Mouse (Mus musculus) liver, embryonic 11.5 days (tissue): ENCODE measurements around the gene Renbp. TPM values are rescaled to one million over a fixed set of nuclear protein-coding genes. Genes with fewer than 3 reads are reported as not detected.
A peak's percentile ranks its signal among the peaks of the same experiment; 100 is the strongest.

Experiments used
- ATAC-seq: fragments of 200-750 bp; cut with Nextera tagmentation; replicated peaks from 2 replicates; pipeline ENCODE4 v1.8.0; 2017; ENCODE audit warnings: moderate number of reproducible peaks, mild to moderate bottlenecking, moderate TSS enrichment, moderate library complexity; ENCODE audit not compliant: low FRiP score
- DNase-seq: peaks from one replicate; pipeline ENCODE4 v3.0.0-alpha.2; 2017; ENCODE audit warnings: low spot score
- H3K27ac ChIP-seq: fragments of 300-500 bp; sonication (generic); 2 replicates; pipeline ENCODE4 v1.5.1; 2014; ENCODE audit warnings: mild to moderate bottlenecking, low read depth, low read length, control low read depth
- H3K27me3 ChIP-seq: fragments of 300-500 bp; sonication (generic); replicated peaks from 2 replicates; pipeline ENCODE4 v1.6.1; 2014; ENCODE audit warnings: low read length, mixed read lengths; ENCODE audit not compliant: control insufficient read depth, insufficient read depth
- H3K36me3 ChIP-seq: fragments of 300-500 bp; sonication (generic); 2 replicates; pipeline ENCODE4 v1.6.1; 2014; ENCODE audit warnings: mild to moderate bottlenecking, low read length, moderate library complexity, mixed read lengths; ENCODE audit not compliant: control insufficient read depth, insufficient read depth
- H3K4me1 ChIP-seq: fragments of 300-500 bp; sonication (generic); replicated peaks from 2 replicates; pipeline ENCODE4 v1.6.1; 2014; ENCODE audit warnings: low read length, mixed read lengths; ENCODE audit not compliant: control insufficient read depth, insufficient read depth
- H3K4me2 ChIP-seq: fragments of 300-500 bp; sonication (generic); 2 replicates; pipeline ENCODE4 v1.6.1; 2014; ENCODE audit warnings: mild to moderate bottlenecking, control low read depth, moderate library complexity
- H3K4me3 ChIP-seq: fragments of 300-500 bp; sonication (generic); 2 replicates; pipeline ENCODE4 v1.5.1; 2014; ENCODE audit warnings: low read depth, low read length, control low read depth
- H3K9ac ChIP-seq: fragments of 300-500 bp; sonication (generic); 2 replicates; pipeline ENCODE4 v1.6.1; 2014; ENCODE audit warnings: low read depth, low read length, control low read depth
- H3K9me3 ChIP-seq: fragments of 300-500 bp; sonication (generic); 2 replicates; pipeline ENCODE4 v1.6.1; 2016; ENCODE audit warnings: low read length, inconsistent platforms, mixed read lengths; ENCODE audit not compliant: control insufficient read depth
- WGBS: fragments of 180-500 bp; shearing (Covaris S2); extraction: QIAGEN DNeasy Blood & Tissue Kit; methylation state at CpG from one replicate; pipeline ENCODE4 v1.1.7; 2014; 5-methylcytosine and 5-hydroxymethylcytosine counted together
- polyA plus RNA-seq: library from polyadenylated mRNA; unstranded; fragments of >200 nt; fragmentation: Nextera tagmentation; extraction: Ambion mirVana; gene quantifications from 2 replicates; pipeline ENCODE4 v1.2.1, GENCODE M21; 2014

Renbp gene
- polyA plus RNA-seq, 1 experiment from 2014 or later = 32.5 TPM

DNA sequence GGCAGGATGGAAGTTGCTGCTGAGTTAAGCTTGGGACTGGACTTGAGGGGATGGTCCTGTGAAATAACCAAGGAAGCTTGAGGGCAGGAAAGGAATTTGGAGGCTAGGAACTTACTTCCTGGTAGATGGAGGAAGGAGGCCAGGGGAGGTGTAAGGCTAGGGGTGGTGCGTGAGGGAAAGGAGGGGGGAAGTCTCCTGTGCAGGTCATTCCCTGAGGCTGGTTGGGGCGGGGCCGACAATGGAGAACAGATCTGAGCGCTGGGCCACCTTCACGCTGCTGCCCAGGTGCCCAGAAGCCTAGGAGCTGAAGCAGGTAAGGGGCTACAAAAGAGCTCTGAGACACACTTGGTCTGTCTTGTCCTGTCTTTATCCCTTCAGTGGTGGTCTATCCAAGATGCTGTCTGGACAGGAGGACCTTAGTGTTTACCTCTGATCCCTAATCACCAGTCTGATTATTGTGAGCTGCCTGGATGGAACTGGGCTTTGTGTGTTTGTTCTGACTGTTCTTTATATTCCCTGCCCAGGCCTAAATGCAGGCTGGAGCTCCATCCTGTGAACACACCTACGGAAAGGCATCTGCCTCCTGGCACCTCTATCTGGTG is 39.0 kb downstream of the Renbp start, which contains the start of gene Avpr2:
Gene Avpr2 (plus strand): TSS at position 552 of the 602 bp plus-strand sequence.
- 69% methylated on average over 6 of the region's 6 CpGs for WGBS
- no peak within 1 kb of the TSS for H3K4me3 ChIP-seq
- H3K9me3 ChIP-seq = no peaks in the 10 kb centered on the region
- H3K27me3 ChIP-seq = peaks cover 3% of the 10 kb centered on the region
- H3K36me3 ChIP-seq = no peaks in the 10 kb centered on the region
- DNase-seq (no peak), ATAC-seq (no peak)
- no peak within 1 kb of the TSS for H3K4me2 ChIP-seq
- H3K4me1 ChIP-seq = no peaks in the 10 kb centered on the region
- H3K27ac ChIP-seq = no peak within 1 kb of the TSS
- no peak within 1 kb of the TSS for H3K9ac ChIP-seq

DNA sequence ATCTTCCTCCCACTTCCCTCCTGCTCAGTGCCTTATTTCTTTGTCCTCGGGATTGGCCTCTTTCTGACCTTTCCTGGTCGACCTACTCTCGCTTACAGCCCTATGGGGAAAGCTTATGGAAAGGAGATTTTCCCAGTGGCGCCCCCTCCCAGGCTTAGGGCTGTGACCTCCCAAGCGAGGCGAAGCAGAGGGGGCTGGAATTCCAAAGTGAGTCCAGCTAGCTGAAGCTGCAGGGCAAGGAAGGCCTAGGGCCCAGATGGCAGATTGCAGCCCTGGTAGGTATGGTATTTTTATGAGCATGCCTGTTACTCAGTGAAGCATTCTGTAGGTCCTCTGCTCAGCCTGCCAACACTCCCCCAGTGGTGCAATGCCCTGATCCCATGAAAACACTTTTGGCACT is 49.2 kb downstream of the Renbp start:
- DNase-seq (no peak), ATAC-seq (no peak)
- H3K36me3 ChIP-seq = no peaks in the 10 kb centered on the region
- no peak overlapping the region for H3K27ac ChIP-seq
- no peak overlapping the region for H3K9ac ChIP-seq
- H3K4me3 ChIP-seq = no peak overlapping the region
- no peaks in the 10 kb centered on the region for H3K9me3 ChIP-seq
- WGBS = 25% methylated on average over 6 of the region's 6 CpGs
- peaks cover 34% of the 10 kb centered on the region for H3K27me3 ChIP-seq
- H3K4me2 ChIP-seq = no peak overlapping the region
- no peaks in the 10 kb centered on the region for H3K4me1 ChIP-seq

DNA sequence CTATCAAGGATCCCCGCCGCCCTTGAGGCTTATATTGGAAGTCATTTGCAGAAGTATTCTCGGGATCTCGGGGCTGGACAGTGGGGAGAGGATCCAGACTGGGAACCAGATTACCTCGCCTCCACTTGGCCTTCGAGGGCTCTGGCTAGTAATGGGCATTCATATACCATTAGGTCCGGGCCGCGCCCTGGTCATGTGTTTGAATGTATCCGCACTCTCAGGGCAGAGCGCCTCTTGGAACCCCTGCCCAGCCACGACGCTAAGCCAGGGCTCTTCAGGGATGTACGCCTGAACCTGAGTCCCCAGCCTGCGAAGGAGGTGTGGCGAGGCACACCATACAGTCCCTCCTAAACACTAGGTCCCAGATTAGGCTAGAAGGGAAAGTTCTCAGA is 49.6 kb downstream of the Renbp start:
- no peaks in the 10 kb centered on the region for H3K9me3 ChIP-seq
- H3K27ac ChIP-seq = no peak overlapping the region
- no peak overlapping the region for H3K9ac ChIP-seq
- 17% methylated on average over 16 of the region's 16 CpGs for WGBS
- H3K36me3 ChIP-seq = no peaks in the 10 kb centered on the region
- peaks cover 38% of the 10 kb centered on the region for H3K27me3 ChIP-seq
- no peak for DNase-seq
- peak overlapping the region; percentile 40; the same call in 1 of the 2 replicates for H3K4me3 ChIP-seq
- H3K4me1 ChIP-seq = no peaks in the 10 kb centered on the region
- no peak for ATAC-seq
- peak overlapping the region; percentile 62 for H3K4me2 ChIP-seq

DNA sequence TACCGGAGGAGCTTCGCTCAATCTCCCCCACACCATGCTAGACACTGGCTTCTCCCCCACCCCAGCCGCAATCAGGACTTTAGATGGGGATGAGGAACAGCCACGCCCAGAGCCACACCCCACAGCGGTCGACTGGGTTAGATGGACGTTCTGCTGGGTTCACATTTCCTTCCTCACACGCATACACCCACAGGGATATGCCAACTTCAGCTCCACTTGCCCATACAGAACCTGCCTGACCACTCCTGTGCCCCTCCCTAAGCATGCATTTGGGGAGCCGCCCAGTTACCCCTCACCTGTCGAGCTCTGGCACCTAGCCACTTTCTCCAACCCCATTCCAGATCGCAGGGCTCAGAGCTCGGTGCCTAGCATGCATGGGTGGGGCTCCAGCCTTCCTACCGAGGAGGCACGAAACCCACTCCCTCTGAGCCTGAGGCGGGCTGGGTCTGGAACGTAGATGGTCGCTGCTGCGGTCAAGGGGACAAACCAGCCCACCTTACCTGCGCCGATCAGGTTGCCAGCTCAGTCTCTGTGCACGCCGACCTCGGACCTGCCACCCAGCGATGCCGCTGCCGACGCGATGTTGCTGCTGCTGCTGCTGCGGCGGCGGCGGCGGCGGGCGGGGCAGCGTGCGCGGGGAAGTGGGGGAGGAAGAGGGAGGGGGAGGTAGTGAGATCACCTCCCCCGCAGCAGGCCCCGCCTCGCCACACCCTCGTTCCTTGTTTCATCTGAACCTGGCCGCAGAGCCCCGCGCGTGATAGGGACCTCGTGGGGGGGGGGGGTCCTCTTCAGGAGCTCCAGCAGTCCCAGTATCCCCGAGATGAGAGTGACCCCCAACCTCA is 50.2 kb downstream of the Renbp start:
- WGBS = 13% methylated on average over 44 of the region's 48 CpGs
- H3K9ac ChIP-seq = no peak overlapping the region
- ATAC-seq = no peak
- no peaks in the 10 kb centered on the region for H3K36me3 ChIP-seq
- peak; percentile 39 for DNase-seq
- peak overlapping the region; percentile 62 for H3K4me2 ChIP-seq
- H3K9me3 ChIP-seq = no peaks in the 10 kb centered on the region
- H3K4me3 ChIP-seq = peak overlapping the region; percentile 40
- peaks cover 38% of the 10 kb centered on the region for H3K27me3 ChIP-seq
- no peak overlapping the region for H3K27ac ChIP-seq
- no peaks in the 10 kb centered on the region for H3K4me1 ChIP-seq

- WGBS = 57% methylated on average over 1 of the region's 1 CpGs
- no peak overlapping the region for H3K9ac ChIP-seq
- DNase-seq = no peak
- H3K36me3 ChIP-seq = no peaks in the 10 kb centered on the region
- no peak overlapping the region for H3K27ac ChIP-seq
- H3K4me1 ChIP-seq = no peaks in the 10 kb centered on the region
- no peak overlapping the region for H3K4me2 ChIP-seq
- no peaks in the 10 kb centered on the region for H3K9me3 ChIP-seq
- peaks cover 36% of the 10 kb centered on the region for H3K27me3 ChIP-seq
- no peak for ATAC-seq
- H3K4me3 ChIP-seq = no peak overlapping the region
These were observed 53.6 kb downstream of the Renbp start for GRCm38 (mm10) chrX:73877014-73877413.

GRCm38 (mm10) chrX:73875881-73876280 is 54.8 kb downstream of the Renbp start:
- Histone ChIP-seq H3K4me1 (no peaks in the 10 kb centered on the region), H3K36me3 (no peaks in the 10 kb centered on the region), H3K9ac (no peak overlapping the region), H3K9me3 (no peaks in the 10 kb centered on the region), H3K4me2 (no peak overlapping the region), H3K27ac (no peak overlapping the region), H3K27me3 (peaks cover 29% of the 10 kb centered on the region), H3K4me3 (no peak overlapping the region)
- ATAC-seq = no peak
- DNase-seq = no peak
- WGBS = 73% methylated on average over 2 of the region's 2 CpGs

Other genes starting within 250 kb of the Renbp start
- gene Bcap31, start 214.7 kb downstream of the Renbp start, polyA plus RNA-seq = 258 and 265 TPM in 2 replicates
- 13.0 and 13.3 TPM in 2 replicates for gene Abcd1, start 214.3 kb downstream of the Renbp start, polyA plus RNA-seq
- 0.36 and 0.49 TPM in 2 replicates for gene Plxnb3, start 173.8 kb downstream of the Renbp start, polyA plus RNA-seq
- gene Srpk3, start 156.4 kb downstream of the Renbp start, polyA plus RNA-seq = 0.81 and 1.3 TPM in 2 replicates
- gene Idh3g, start 144.0 kb downstream of the Renbp start, polyA plus RNA-seq = 196 and 206 TPM in 2 replicates
- gene Ssr4, start 143.8 kb downstream of the Renbp start, polyA plus RNA-seq = 207 and 230 TPM in 2 replicates
- 0.25 and 0.86 TPM in 2 replicates for gene Pdzd4, start 105.9 kb downstream of the Renbp start, polyA plus RNA-seq
- 0.17 and 0.22 TPM in 2 replicates for gene Avpr2, start 38.7 kb downstream of the Renbp start, polyA plus RNA-seq
- 0.42 and 0.95 TPM in 2 replicates for gene L1cam, start 34.7 kb downstream of the Renbp start, polyA plus RNA-seq
- gene Arhgap4, start 9.0 kb downstream of the Renbp start, polyA plus RNA-seq = 10.2 and 12.9 TPM in 2 replicates
- gene Naa10, start 8.9 kb downstream of the Renbp start, polyA plus RNA-seq = 210 TPM in 2 replicates
- 68.6 and 72.8 TPM in 2 replicates for gene Hcfc1, start 35.5 kb upstream of the Renbp start, polyA plus RNA-seq
- 51.8 and 61.0 TPM in 2 replicates for gene Irak1, start 93.1 kb upstream of the Renbp start, polyA plus RNA-seq
- gene Opn1mw, start 196.6 kb upstream of the Renbp start, polyA plus RNA-seq = not detected in 2 replicates
- gene Mecp2, start 204.5 kb upstream of the Renbp start, polyA plus RNA-seq = 10.5 and 11.8 TPM in 2 replicates
- not detected in 2 replicates for gene Tex28, start 237.0 kb upstream of the Renbp start, polyA plus RNA-seq
- not detected in 2 replicates for gene Tktl1, start 246.4 kb upstream of the Renbp start, polyA plus RNA-seq